Mouse (Mus musculus): ENCODE results near the gene Sbk2. TPM values are rescaled to one million over a fixed set of nuclear protein-coding genes. Genes with fewer than 3 reads are reported as not detected.
"Not testable (repeated sequence)": the region's sequence is repeated elsewhere in the genome, so short reads cannot be mapped to it uniquely, and the experiment has no call there.

Gene Sbk2
- total RNA-seq (2021), result 10 to 100 TPM; 39.9 to 51.4 TPM
- long read RNA-seq, experiment 1, transcript Sbk2-201 (4 exons, 1,139 nt), result minor isoform, 6 of 43 reads
- long read RNA-seq, experiment 1, transcript Sbk2-202 (4 exons, 2,236 nt), result major isoform, 32 of 43 reads
- long read RNA-seq, experiment 1, partial matches to known transcripts, result 5 of 43 reads
- long read RNA-seq, experiment 1, other reads (novel, unspliced or antisense), result 0 of 43 reads
- long read RNA-seq, experiment 2, transcript Sbk2-202 (4 exons, 2,236 nt), result major isoform, 64 of 93 reads
- long read RNA-seq, experiment 2, transcript Sbk2-201 (4 exons, 1,139 nt), result minor isoform, 17 of 93 reads
- long read RNA-seq, experiment 2, partial matches to known transcripts, result 1 of 93 reads
- long read RNA-seq, experiment 2, other reads (novel, unspliced or antisense), result 9 of 93 reads

DNA sequence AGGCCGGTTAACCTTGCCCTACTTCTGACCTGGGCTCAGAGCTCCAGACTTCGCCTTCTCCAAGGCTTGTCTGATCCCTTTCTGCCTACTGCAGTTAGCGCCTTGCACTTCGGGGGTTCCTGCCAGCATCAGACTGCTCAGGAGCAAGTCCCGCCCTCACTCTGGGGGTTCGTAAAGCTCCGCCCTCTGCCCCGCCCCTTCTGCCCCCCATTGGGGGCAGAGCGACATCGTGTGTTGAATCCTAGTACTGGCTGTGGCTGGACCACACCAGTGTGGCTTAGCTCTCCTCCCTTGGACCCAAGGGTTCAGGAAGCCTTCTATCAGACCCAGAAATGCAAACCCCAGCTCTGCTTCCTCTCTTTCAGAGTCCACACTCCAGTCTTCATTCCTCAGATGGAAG, at the start of gene Sbk2:
TSS of gene Sbk2 (minus strand) at position 135 of the 400 bp plus-strand sequence.
- intact Hi-C loops (cut with DNase I; ENCODE audit: low total_unique reads), result loop anchor here (2.0 kb wide), 1 partner anchor 21 kb away; no protein-coding TSS in a partner anchor
- DNase-seq, result peak; percentile 90

DNA sequence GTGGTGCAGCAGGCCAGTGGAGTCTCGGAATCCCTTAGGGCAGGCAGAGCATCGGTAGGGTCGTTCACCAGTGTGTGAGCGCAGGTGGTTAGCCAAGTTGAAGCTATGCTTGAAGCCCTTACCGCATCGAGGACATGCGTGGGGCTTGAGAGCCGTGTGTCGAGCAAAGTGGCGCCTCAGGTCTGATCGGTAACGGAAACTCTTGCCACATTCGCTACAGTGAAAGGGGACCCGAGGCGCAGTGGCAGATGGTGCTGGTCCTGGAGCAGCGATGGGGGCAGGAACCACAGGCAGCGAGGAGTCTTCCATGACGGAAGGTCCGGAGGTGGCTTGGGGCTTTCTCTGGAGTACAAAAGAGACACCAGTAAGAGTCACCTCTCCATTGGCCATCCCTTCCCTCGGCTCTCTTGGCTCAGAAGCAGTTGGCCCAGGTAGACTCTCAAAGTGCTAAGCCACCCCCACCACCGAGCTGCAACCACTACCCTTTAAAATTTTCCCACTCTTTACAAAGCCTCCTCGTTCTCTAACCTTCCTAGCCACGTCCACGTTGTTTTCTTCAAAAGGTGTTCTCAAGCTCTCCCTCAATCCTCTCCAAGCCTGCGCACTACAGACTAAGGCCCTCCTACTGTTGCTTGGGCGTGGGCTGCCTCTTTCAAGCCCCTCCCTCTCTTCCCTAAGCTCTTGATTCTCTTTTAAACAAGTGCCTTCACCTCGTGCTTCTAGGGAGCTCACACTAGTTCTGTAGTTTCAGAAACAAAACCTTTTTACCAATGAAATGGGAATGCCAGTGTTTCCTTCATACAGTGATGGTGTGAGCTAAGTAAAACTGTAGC, 48.7 kb upstream of the Sbk2 start:
- DNase-seq, result no peak
- intact Hi-C loops (cut with DNase I; ENCODE audit: low total_unique reads), result no loop called here

DNA sequence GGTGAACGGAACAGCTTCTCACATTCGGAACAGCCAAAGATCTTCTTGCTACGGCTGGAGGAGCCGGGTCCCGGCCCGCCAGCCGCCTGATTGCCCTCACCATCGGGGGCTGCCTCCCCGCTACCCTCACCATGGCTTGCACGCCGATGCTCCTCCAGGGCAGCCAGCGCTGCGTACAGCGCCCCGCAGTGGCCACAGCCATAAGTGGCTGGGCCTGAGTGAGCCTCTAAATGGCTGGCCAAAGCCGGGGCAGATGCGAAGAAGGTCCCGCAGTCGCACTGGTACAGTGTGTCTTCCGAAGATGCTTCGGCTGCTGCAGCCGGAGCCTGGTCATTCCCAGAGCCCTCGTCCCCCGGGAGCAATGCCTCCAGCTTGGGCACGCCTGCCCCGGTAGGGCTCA, 44.0 kb upstream of the Sbk2 start:
- no peak for DNase-seq
- intact Hi-C loops (cut with DNase I; ENCODE audit: low total_unique reads), result no loop called here

DNA sequence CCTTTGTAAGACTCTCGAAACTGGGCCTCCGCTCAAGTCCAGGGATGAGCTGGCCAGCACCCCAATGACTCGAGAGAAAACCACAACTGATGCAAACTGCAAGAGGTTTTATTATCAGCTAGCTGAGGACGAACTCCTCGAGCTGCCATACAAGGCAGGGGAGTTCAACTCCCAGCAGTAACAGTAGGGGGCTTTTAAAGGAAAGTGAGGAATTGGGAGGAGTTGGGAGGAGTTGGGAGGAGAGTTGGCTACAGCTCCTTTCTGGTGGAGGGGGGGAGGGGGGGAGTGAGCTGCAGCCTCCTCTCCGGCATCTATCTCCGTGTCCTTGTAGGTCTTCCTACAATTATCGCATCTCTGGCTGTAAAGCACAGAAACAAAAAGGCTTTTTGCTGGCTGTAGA, 38.7 kb upstream of the Sbk2 start:
- DNase-seq; intact Hi-C loops (cut with DNase I; ENCODE audit: low total_unique reads): not testable (repeated sequence)

DNA sequence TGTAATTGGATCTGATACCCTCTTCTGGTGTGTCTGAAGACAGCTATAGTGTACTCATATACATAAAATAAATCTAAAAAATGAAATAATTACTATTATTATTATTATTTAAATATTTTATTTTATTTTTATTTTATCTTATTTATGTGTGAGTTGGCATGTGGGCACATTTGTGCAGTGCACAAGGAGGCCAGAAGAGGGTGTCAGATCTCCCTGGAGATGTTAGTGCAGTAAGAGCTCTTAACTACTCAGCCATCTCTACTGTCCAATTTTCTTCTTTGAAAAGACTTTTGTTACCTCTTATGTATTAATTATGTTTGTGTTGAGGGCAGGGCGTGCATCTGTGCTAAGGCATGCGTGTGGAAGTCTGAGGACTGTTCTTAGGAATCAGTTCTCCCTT, 35.7 kb upstream of the Sbk2 start:
- intact Hi-C loops (cut with DNase I; ENCODE audit: low total_unique reads), result no loop called here
- DNase-seq, result no peak

DNA sequence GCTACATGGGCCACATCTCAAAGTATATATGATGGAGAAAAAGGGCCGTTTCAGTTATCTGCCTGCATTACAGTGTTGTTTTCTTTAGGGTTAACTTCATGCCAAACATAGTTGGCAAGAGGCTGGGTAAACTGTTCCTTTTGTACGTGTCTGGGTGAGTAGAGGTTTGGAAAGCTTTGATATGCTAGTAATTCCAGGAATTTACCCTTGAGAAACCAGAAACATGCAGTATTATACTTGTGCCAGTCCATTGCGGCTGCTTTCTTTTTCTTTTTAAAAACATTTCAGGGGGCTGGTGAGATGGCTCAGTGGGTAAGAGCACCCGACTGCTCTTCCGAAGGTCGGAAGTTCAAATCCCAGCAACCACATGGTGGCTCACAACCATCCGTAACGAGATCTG, 32.7 kb upstream of the Sbk2 start:
- intact Hi-C loops (cut with DNase I; ENCODE audit: low total_unique reads), result loop anchor here (2.0 kb wide), 1 partner anchor 56 kb away; no protein-coding TSS in a partner anchor
- no peak for DNase-seq

DNA sequence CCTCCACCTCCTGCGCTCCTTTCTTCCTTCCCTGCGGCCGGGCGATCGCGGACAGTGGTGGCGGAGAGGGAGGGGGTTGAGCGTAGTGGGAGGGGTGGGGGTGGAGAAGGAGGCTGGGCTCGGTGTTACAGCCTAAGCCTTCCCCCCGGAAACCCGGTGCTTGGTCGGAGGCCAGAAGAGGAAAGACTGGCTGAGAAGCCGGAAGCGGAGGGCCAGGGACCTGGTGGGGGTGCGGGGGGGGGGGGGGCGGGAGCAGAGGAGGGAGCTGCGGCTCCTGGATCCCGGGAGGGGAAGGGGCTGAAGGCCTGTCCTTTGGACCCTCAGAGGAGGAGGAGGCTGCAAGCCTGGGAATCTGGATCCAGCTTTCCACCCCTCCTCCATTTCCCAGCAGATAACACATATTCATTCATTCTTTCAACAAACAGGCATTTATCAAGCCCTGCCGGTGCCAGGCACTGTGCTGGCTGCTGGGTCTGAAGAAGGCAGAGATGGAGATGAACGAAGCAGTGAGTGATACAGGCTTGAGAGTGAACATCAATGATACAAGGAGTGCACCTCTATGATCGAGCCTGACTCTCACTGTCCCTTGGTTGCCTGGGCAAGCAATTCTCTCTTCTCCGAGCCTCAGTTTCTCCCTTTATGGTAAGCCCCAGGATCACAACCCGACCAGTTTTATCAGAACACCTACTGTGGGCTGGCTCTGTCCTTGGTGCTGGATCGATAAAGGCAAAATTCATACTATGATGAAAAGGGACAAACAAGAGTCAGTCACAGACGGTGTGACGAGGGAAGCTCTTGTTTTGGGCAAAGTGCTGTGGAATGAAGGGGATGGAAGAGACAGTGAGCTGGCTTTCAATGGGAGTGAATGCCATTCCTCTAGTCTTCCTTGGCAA, 32.0 kb upstream of the Sbk2 start, which contains the start of gene Zfp579:
TSS of gene Zfp579 (minus strand) at position 156 of the 893 bp plus-strand sequence.
- peak; percentile 96 for DNase-seq
- intact Hi-C loops (cut with DNase I; ENCODE audit: low total_unique reads), result loop anchor here (2.0 kb wide), 1 partner anchor 57 kb away; no protein-coding TSS in a partner anchor

DNA sequence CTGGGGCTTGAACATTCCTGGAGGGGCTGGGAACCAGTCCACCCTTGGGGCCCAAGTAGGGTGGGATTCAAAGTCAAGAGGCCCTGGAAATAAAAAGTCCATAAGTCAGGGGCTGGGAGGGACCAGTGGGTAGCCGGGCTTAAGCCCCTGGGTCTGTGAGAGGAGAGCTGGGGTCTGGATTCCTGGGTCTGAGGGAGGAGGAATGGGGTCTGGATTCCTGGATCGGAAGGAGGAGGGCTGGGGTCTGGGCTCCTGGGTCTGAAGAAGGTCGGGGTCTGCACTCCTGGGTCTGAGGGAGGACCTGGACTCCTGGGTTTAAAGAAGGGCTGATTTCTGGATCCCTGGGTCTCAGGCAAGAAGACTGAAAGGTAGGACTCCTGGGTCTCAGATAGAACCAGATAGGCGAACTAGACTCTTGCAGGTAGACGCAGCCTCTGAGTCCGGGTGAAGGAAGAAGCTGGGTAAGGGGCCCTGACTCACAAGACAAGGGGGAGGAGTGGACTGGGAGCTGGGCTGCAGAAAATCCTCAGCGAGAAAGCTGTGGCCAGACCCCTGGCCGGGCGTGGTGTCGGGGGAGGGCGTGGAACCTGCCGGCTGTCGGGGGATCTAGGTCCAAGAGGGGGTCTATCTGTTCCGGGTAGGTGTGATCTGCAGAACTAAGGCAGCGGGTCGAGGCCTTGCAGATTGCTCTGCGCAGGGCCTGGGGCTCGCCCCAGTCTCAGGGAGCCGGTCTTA, 31.2 kb upstream of the Sbk2 start:
- intact Hi-C loops (cut with DNase I; ENCODE audit: low total_unique reads), result loop anchor here (2.0 kb wide), 1 partner anchor 57 kb away; no protein-coding TSS in a partner anchor

DNA sequence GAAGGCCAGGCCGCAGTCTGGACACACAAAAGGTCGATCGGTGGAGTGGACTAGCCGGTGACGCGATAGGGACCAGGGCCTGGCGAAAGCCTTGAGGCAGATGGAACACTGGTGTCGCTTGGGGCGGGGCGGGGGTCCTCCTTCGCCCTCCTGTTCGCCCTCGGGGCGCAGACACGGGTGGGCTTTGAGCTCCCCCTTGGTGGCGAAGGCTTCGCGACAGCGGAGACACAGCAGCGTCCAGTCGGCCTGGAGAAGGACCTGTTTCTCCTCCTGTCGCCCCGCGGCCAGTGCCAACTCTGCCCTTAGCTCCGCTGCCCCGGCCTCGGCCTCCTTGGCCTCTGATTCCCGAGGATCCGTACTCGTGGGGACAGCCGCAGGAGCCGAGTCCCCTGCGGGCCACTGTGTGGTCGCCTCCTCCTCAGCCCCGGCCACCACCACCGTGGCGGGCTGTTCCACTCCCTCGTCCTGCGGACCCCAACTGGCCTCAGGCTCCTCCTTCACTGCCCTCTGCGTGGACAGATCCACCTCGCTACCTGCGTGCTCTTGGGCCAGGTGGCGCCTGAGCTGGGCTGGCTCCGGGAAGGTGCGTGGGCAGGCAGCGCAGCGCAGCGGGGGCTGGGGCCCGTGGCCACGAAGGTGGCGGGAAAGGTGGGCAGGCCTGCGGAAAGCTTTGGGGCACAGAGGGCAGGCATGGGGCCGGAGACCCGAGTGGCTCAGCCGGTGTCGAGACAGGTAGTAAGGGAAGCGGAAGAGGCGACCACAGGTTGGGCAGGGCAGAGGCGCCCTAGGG, 30.0 kb upstream of the Sbk2 start:
- peak; percentile 9 for DNase-seq
- intact Hi-C loops (cut with DNase I; ENCODE audit: low total_unique reads), result no loop called here

More for the DNA sequence above, 31.2 kb upstream of the Sbk2 start:
- no peak for DNase-seq

DNA sequence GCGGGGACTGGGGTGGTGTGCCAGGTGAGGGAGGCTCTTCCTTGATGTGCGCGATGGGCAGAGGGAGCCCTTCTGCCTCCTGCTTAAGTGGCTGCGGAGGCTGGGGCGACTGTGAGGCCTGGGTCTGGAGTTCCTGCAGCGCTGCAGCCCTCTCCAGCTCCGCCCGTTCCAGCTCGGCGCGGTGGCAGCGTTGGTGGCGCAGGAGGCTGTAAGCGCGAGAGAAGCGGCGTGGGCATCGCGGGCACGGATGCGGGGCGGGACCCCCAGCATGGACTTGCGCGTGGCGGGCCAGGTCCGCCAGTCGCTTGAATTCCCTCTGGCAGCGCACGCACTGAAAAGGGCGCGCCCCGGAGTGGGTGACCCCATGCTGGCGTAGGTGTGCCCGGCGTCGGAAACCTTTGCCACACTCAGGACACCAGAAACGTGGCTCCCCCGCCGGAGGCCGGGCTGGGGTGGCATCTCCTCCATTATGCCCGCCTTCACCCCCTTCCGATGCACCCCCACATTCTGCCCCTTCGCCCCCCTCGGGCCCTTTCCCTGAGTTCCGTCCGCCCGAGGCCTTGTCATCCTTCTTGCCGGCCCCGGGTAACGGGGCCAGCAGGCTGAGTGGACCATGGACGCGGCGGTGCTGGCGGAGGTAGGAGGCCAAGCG, 29.3 kb upstream of the Sbk2 start:
- no peak for DNase-seq
- intact Hi-C loops (cut with DNase I; ENCODE audit: low total_unique reads), result no loop called here

DNA sequence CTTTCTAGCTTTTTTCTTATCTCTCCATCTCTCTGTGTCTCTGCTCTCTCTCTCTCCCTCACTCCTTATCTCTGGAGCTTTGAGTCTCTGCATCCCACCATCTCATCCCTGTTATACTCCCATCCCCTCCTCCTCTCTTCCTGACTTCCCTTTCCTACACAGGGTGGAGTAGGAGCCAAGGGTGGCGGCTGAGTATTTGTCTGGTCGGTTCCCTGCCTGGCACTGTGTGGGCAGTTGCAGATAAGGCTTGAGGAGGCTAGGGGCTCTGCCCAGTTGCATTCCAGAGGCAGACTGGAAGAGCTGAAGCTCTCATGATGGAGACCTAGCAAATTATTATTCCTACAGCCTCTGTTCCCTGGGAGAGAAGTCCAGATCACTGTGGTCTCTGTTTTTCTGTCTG, 24.0 kb upstream of the Sbk2 start:
- DNase-seq, result no peak
- intact Hi-C loops (cut with DNase I; ENCODE audit: low total_unique reads), result no loop called here

DNA sequence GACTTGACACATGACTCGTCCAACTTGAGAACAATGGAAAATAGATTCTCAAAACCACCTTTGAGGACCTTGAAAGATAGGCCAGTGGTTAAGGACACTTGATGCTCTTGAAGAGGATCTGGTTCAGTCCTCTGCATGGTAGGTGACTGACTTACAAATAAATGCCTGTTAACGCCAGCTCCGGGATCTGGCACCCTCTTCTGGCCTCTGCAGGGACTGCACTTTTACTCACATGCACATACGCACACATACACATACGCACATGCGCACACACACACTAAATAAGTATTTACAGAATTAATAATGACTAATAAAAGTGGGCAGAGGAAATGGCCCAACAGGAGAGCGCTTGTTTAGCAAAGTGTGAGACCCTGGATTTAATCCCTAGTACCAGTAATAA, 12.6 kb upstream of the Sbk2 start:
- no peak for DNase-seq
- intact Hi-C loops (cut with DNase I; ENCODE audit: low total_unique reads), result no loop called here

DNA sequence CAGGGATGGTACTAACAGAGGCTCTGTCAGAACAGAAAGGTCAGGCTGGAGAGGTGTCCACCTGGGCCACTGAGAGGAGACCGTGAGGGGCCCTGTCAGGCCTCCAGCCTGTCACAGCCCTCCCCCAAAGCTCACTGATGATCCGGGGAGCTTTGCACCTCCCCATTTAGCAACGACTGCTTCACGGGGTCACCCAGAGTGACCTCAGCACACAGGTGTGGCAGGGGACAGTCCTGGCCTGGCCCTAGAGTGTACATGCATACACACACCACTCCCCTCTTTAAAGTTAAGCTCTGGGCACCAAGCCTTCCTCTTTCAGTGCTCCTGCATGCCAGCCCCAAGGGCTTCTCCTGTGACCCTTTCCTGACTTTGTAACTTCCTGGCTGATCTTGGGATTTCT, 11.2 kb upstream of the Sbk2 start:
- intact Hi-C loops (cut with DNase I; ENCODE audit: low total_unique reads), result no loop called here
- DNase-seq, result no peak

DNA sequence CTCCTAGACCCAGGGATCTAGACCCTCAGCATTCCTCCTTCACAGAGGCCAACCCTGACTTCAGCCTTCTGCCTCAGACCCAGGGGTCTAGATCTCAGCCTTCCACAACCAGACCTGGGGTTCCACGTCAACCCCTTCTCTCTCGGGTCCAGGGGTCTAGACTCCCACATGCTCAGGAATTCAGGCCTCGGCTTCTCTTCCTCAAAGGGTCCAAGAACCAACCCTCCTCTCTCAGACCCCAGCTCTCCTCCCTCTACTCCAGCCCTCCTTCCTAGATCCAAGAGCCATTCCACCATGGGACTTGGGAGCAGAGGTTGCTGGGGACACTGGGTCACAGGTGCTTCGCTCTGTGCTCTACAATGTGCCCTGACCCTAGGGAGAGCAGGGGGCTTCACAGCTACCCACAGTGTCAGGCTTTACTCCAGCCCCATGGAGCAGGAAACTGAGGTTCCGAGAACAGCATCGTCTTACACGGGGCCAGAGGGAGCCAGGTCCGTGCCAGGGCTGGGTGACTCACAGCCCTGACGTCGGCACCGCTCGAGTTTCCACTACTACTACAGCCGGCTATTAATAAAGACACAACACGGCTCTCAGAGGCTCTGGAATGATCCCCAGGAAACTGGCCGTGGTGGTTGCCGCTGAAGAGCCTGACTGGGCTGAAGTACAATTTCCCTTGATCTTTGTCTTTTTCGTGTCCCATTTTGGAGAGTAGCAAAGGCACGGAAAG, 8.3 kb upstream of the Sbk2 start:
- DNase-seq, result peak; percentile 82
- intact Hi-C loops (cut with DNase I; ENCODE audit: low total_unique reads), result no loop called here

DNA sequence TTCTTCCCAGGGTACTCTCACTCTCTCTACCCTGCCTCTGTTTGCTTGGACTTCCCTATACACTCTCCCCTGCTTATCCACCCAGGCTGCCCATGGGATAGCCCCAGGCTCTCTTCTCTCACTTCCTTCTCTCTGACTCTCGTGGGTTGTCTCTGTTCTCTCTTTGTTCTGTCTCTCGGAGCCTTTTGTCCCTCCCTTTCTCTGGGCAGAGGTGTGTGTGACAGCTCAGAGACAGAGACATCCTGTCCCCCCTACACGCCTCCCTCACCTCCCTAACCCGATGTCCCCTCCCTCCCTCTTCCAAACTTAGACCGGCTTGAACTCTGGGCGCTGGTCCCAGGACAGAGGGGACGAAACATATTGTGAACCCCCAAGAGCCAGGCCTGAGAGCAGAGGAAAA, 7.5 kb upstream of the Sbk2 start:
- no peak for DNase-seq
- intact Hi-C loops (cut with DNase I; ENCODE audit: low total_unique reads), result no loop called here

DNA sequence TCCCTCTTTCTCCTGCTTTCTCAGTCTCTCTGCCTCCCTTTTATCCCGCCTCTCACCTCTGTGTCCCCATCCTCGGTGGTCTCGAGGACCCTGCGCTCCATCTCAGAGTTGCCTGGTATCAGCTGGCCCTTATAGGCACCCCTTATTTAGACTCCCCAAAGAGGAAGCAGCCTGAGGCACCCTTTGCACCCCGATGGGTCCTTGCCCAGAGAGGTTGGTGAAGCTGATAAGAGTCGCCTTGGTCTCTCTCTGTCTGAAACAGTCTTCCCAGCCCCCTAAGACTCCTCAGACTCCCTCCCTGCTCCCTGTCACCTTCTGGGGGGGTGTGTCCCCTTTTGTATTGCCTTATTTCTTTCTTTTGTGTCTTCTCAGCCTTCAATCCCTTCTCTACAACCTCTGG, 6.9 kb upstream of the Sbk2 start, which contains the start of gene Sbk3:
TSS of gene Sbk3 (minus strand) at position 101 of the 400 bp plus-strand sequence.
- intact Hi-C loops (cut with DNase I; ENCODE audit: low total_unique reads), result no loop called here
- no peak for DNase-seq

DNA sequence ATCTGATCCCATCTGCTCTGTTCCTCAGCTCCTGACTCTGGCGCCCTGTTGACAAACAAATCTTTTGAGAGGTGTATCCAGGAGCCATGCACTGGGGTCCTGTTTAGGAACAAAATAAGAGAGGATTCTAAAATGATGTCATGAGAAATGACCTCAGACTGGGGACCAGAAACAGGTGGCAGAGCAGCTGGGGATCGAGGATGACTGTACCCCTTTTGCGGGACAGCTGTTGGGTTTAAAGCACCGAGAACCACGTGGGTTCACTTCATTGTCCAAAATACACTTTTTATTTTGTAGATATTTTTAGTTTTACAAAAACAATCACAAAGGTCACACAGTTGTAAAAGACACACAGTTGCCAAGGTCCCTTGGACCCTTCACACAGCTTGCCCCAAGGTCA, 782 bp upstream of the Sbk2 start:
- intact Hi-C loops (cut with DNase I; ENCODE audit: low total_unique reads), result loop anchor here (2.0 kb wide), 1 partner anchor 22 kb away; no protein-coding TSS in a partner anchor
- no peak for DNase-seq
